Comparison of ENCODE assay signal across 8 mouse cellular contexts in the genomic region with DNA sequence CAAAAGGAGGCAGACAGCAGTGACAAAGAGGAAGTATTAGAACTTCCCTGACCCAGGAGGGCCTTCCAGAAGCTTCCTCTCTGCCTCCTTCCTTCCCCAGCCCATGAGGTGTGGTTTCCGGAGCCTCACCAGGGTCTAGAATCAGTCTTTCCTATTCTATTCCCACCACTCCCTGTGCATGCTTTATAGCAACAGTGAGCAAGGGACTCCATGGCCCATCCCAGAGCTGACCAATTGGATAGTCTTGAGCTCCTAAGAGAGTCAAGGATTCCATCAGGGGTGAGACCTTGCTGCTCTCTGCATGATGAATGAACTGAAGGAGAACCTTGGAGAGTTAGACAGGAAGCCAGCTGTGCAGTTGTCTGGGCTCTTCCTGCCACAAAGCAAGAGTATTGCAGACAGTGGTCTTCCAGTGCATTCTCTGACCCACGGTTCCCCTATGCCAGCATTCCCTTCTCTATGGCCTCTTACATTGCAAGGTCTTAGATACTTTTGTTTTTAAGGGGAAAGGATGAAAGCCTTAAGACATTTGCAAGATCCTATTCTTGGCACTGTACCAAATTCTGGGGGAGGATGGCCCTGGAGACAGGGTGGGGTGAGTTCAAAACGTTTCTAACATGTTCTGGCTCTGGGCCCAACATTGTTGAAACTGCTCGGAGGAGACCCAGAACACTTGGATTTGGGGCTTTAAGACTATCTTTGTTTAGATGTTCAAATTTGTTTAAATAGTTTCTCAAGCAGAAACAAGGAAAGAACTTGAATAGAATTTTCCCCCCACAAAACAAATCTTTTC. TPM values are rescaled to one million over a fixed set of nuclear protein-coding genes. Genes with fewer than 3 reads are reported as not detected.
A peak's percentile ranks its signal among the peaks of the same experiment; 100 is the strongest.
DNase-seq lines count a peak whose midpoint lies in the region; ATAC-seq and TF ChIP-seq lines count a peak whose summit lies in the region.

No protein-coding gene starts in this region.

- peak overlapping the region; percentile 38; the same call in 1 of the 2 replicates for H3K27ac ChIP-seq in hindbrain, embryonic 14.5 days
- H3K27ac ChIP-seq in hindbrain, postnatal 0 days: no peak overlapping the region
- H3K27ac ChIP-seq in hindbrain, embryonic 12.5 days: no peak overlapping the region

- H3K4me2 ChIP-seq in hindbrain, embryonic 14.5 days (replicated peaks): no peak overlapping the region
- H3K4me2 ChIP-seq in hindbrain, postnatal 0 days (ENCODE audit: low read depth, low read length): no peak overlapping the region
- no peak overlapping the region for H3K4me2 ChIP-seq in hindbrain, embryonic 12.5 days (replicated peaks)

- H3K9ac ChIP-seq in hindbrain, embryonic 14.5 days: no peak overlapping the region
- no peak overlapping the region for H3K9ac ChIP-seq in hindbrain, postnatal 0 days (replicated peaks; ENCODE audit: low read length)
- H3K9ac ChIP-seq in hindbrain, embryonic 12.5 days: no peak overlapping the region

- no peak for DNase-seq in hindbrain, embryonic 14.5 days (ENCODE audit: low spot score)
- DNase-seq in hindbrain, postnatal 0 days (ENCODE audit: low spot score): no peak
- peak; percentile 55 for DNase-seq in kidney, postnatal 10 days
- peak; percentile 46 for DNase-seq in ovary, postnatal 14 days (ENCODE audit: low spot score)
- no peak for DNase-seq in retina, embryonic 14.5 days (ENCODE audit: low spot score)
- no peak for DNase-seq in cerebellum, adult 8-10 months

- no peak overlapping the region for H3K4me3 ChIP-seq in hindbrain, embryonic 14.5 days (replicated peaks; ENCODE audit: low read length)
- H3K4me3 ChIP-seq in hindbrain, postnatal 0 days (ENCODE audit: low read length): no peak overlapping the region
- no peak overlapping the region for H3K4me3 ChIP-seq in hindbrain, embryonic 12.5 days

- ATAC-seq in hindbrain, embryonic 14.5 days (ENCODE audit: low FRiP score): no peak; the same call in 1 of the 2 replicates
- ATAC-seq in hindbrain, postnatal 0 days: no peak
- peak; percentile 92 for ATAC-seq in granulocyte monocyte progenitor cell, adult 5-6 weeks (replicated peaks; ENCODE audit: poor library complexity, severe bottlenecking)
- ATAC-seq in hindbrain, embryonic 12.5 days (ENCODE audit: low FRiP score): no peak

- no peak for TF ChIP-seq CTCF in hindbrain, postnatal 0 days (IDR thresholded peaks at IDR 0.05; ENCODE audit: low read depth)

- no peaks in the 10 kb centered on the region for H3K36me3 ChIP-seq in hindbrain, embryonic 14.5 days (replicated peaks; ENCODE audit: control insufficient read depth, insufficient read depth)
- H3K36me3 ChIP-seq in hindbrain, postnatal 0 days (ENCODE audit: insufficient read depth, low read length): no peaks in the 10 kb centered on the region
- no peaks in the 10 kb centered on the region for H3K36me3 ChIP-seq in hindbrain, embryonic 12.5 days

- H3K27me3 ChIP-seq in hindbrain, embryonic 14.5 days (ENCODE audit: control insufficient read depth, insufficient read depth, low read length): no peaks in the 10 kb centered on the region
- H3K27me3 ChIP-seq in hindbrain, postnatal 0 days (ENCODE audit: insufficient read depth, low read length): no peaks in the 10 kb centered on the region
- no peaks in the 10 kb centered on the region for H3K27me3 ChIP-seq in hindbrain, embryonic 12.5 days

- H3K9me3 ChIP-seq in hindbrain, embryonic 14.5 days (ENCODE audit: control insufficient read depth, low read length): no peaks in the 10 kb centered on the region
- no peaks in the 10 kb centered on the region for H3K9me3 ChIP-seq in hindbrain, postnatal 0 days (ENCODE audit: low read length)
- H3K9me3 ChIP-seq in hindbrain, embryonic 12.5 days (replicated peaks): no peaks in the 10 kb centered on the region

- WGBS in hindbrain, embryonic 14.5 days: 50% methylated on average over 4 of the region's 4 CpGs
- 35% methylated on average over 4 of the region's 4 CpGs for WGBS in hindbrain, postnatal 0 days
- WGBS in hindbrain, embryonic 12.5 days: 60% methylated on average over 4 of the region's 4 CpGs

- no peaks in the 10 kb centered on the region for H3K4me1 ChIP-seq in hindbrain, embryonic 14.5 days (replicated peaks; ENCODE audit: control insufficient read depth, insufficient read depth, low read length)
- no peaks in the 10 kb centered on the region for H3K4me1 ChIP-seq in hindbrain, postnatal 0 days (ENCODE audit: insufficient read depth, low read length)
- peaks cover 17% of the 10 kb centered on the region for H3K4me1 ChIP-seq in hindbrain, embryonic 12.5 days

RNA-seq across cellular contexts. Expression of gene Nid2, which starts 17.4 kb away (rescaled TPM):
- 46.3 and 48.7 TPM in 2 replicates for polyA plus RNA-seq in hindbrain, embryonic 14.5 days (2014; fragmentation: Nextera tagmentation; extraction: Ambion mirVana)
- total RNA-seq in hindbrain, postnatal 0 days (2014; rRNA removed): 40.6 and 52.8 TPM in 2 replicates
- polyA plus RNA-seq in hindbrain, postnatal 0 days (2015; fragmentation: Nextera tagmentation; extraction: Ambion mirVana): 22.5 and 25.5 TPM in 2 replicates
- not detected in 2 replicates for total RNA-seq in granulocyte monocyte progenitor cell, adult 5-6 weeks (2014; fragmentation: Nextera tagmentation)
- total RNA-seq in granulocyte monocyte progenitor cell, adult 5-6 weeks (2017): 0.26 and 0.34 TPM in 2 replicates
- polyA plus RNA-seq in hindbrain, embryonic 12.5 days (2016; fragmentation: Nextera tagmentation; extraction: Ambion mirVana): 68.8 and 78.8 TPM in 2 replicates

Comparison
In these comparisons a context has a peak if more than half of its experiments do, and no peak if none do; other contexts are left out.
1. DNase-seq: peak in kidney, postnatal 10 days (single experiment) and ovary, postnatal 14 days (single experiment); none in hindbrain, embryonic 14.5 days (single experiment), hindbrain, postnatal 0 days (single experiment), retina, embryonic 14.5 days (single experiment) and cerebellum, adult 8-10 months (single experiment).